Mouse (Mus musculus) liver, adult 2 months (tissue): ENCODE data around the gene Kcnk10. TPM values are rescaled to one million over a fixed set of nuclear protein-coding genes. Genes with fewer than 3 reads are reported as not detected.

ENCODE experiments used
- DNase-seq: peaks from one replicate; pipeline ENCODE4 v3.0.0-alpha.2; 2011; ENCODE audit warnings: low read depth, low spot score; ENCODE audit errors: extremely low read depth
- H3K27ac ChIP-seq: fragments of 200-500 bp; replicated peaks from 2 replicates; pipeline ENCODE4 v1.5.1; 2012; ENCODE audit warnings: low read depth, mild to moderate bottlenecking, control low read depth, inconsistent platforms, low read length; ENCODE audit not compliant: insufficient read depth
- H3K27me3 ChIP-seq: fragments of 200-500 bp; 2 replicates; pipeline ENCODE4 v1.6.1; 2012; ENCODE audit warnings: mild to moderate bottlenecking, moderate library complexity, low read length, inconsistent platforms; ENCODE audit not compliant: control insufficient read depth, insufficient read depth
- H3K36me3 ChIP-seq: fragments of 200-500 bp; 2 replicates; pipeline ENCODE4 v1.6.1; 2012; ENCODE audit warnings: low read length, inconsistent platforms; ENCODE audit not compliant: control insufficient read depth, insufficient read depth
- H3K4me1 ChIP-seq: fragments of 200-500 bp; 2 replicates; pipeline ENCODE4 v1.6.1; 2011; ENCODE audit warnings: low read length; ENCODE audit not compliant: control insufficient read depth, insufficient read depth
- H3K4me3 ChIP-seq: fragments of 200-500 bp; 2 replicates; pipeline ENCODE4 v1.5.1; 2011; ENCODE audit warnings: low read depth, mild to moderate bottlenecking, control low read depth, low read length, moderate library complexity; ENCODE audit not compliant: insufficient read depth
- H3K79me2 ChIP-seq: fragments of 200-500 bp; 2 replicates; pipeline ENCODE4 v1.6.1; 2012; ENCODE audit warnings: inconsistent platforms, mild to moderate bottlenecking, low read length, moderate library complexity; ENCODE audit not compliant: control insufficient read depth, insufficient read depth
- H3K9ac ChIP-seq: fragments of 200-500 bp; 2 replicates; pipeline ENCODE4 v1.6.1; 2012; ENCODE audit warnings: low read depth, mild to moderate bottlenecking, control low read depth, inconsistent platforms, low read length
- CTCF ChIP-seq: fragments of 200-500 bp; IDR thresholded peaks from 2 replicates; pipeline ENCODE4 v1.5.1; 2011; ENCODE audit warnings: low read depth, low read length, control low read depth
- POLR2A ChIP-seq: fragments of 200-500 bp; IDR thresholded peaks from 2 replicates; pipeline ENCODE4 v1.6.1; 2011; ENCODE audit warnings: low read length, control low read depth; ENCODE audit not compliant: insufficient read depth; ENCODE audit errors: extremely low read depth
- WGBS: fragments of 180-500 bp; shearing (Covaris S2); methylation state at CpG from one replicate; pipeline ENCODE4 v1.1.7; 2018; 5-methylcytosine and 5-hydroxymethylcytosine counted together
- polyA plus RNA-seq: library from polyadenylated mRNA; depleted of rRNA; stranded (reverse); fragments of >200 nt; gene quantifications from 2 replicates; pipeline ENCODE4 v1.2.3, GENCODE M21; 2012
- total RNA-seq: library from RNA; depleted of rRNA; stranded (reverse); fragments of >200 nt; gene quantifications from 2 replicates; pipeline ENCODE4 v1.2.3, GENCODE M21; 2014

The Kcnk10 gene
- total and polyA plus RNA-seq, 2 experiments: 0.49 to 1.1 TPM

- H3K27ac ChIP-seq: no peak overlapping the region
- H3K79me2 ChIP-seq: no peaks in the 10 kb centered on the region
- H3K27me3 ChIP-seq: no peaks in the 10 kb centered on the region
- no peak for DNase-seq
- 92% methylated on average over 7 of the region's 7 CpGs for WGBS
- peaks cover 10% of the 10 kb centered on the region for H3K4me1 ChIP-seq
- TF ChIP-seq CTCF: no peak
- no peak for TF ChIP-seq POLR2A
- no peak overlapping the region for H3K9ac ChIP-seq
- no peak overlapping the region for H3K4me3 ChIP-seq
- H3K36me3 ChIP-seq: no peaks in the 10 kb centered on the region
Measured at GRCm38 (mm10) chr12:98519866-98520567, 58.1 kb downstream of the Kcnk10 start.

DNA sequence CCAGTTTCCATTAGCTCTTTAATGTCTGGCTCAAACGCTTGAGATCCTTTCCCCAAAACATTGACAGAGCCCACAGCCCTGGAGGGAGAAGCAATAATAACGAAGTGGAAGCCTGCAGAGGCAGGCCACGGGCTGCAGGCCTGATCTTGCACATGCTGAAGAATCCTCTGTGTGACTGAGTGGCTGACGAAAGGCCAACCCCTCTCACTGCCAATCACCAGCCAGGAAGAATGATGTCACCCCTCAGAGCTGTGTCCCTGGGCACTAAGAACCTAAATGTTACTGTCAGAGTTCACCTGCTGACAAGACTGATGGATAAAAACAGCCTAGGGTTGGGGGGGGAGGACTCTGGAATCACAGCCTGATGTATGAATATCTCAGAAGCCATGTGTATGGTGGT is 72.5 kb downstream of the Kcnk10 start:
- H3K9ac ChIP-seq: no peak overlapping the region
- TF ChIP-seq POLR2A: no peak
- no peak for TF ChIP-seq CTCF
- H3K79me2 ChIP-seq: no peaks in the 10 kb centered on the region
- H3K4me3 ChIP-seq: no peak overlapping the region
- H3K27ac ChIP-seq: no peak overlapping the region
- no peak for DNase-seq
- peaks cover 9% of the 10 kb centered on the region; the same call in 1 of the 2 replicates for H3K4me1 ChIP-seq
- H3K36me3 ChIP-seq: no peaks in the 10 kb centered on the region
- 78% methylated on average over 4 of the region's 4 CpGs for WGBS
- no peaks in the 10 kb centered on the region for H3K27me3 ChIP-seq

- H3K27me3 ChIP-seq: no peaks in the 10 kb centered on the region
- H3K27ac ChIP-seq: no peak overlapping the region
- no peak overlapping the region for H3K9ac ChIP-seq
- TF ChIP-seq CTCF: no peak
- TF ChIP-seq POLR2A: no peak
- 57% methylated on average over 11 of the region's 11 CpGs for WGBS
- no peaks in the 10 kb centered on the region for H3K79me2 ChIP-seq
- peaks cover 9% of the 10 kb centered on the region; the same call in 1 of the 2 replicates for H3K4me1 ChIP-seq
- H3K4me3 ChIP-seq: no peak overlapping the region
- no peaks in the 10 kb centered on the region for H3K36me3 ChIP-seq
- DNase-seq: peak; percentile 88
Measured at GRCm38 (mm10) chr12:98501528-98502280, 76.4 kb downstream of the Kcnk10 start.

GRCm38 (mm10) chr12:98501045-98501444 is 77.1 kb downstream of the Kcnk10 start:
- Histone ChIP-seq H3K27ac (no peak overlapping the region), H3K4me1 (peaks cover 9% of the 10 kb centered on the region; the same call in 1 of the 2 replicates), H3K4me3 (no peak overlapping the region), H3K27me3 (no peaks in the 10 kb centered on the region), H3K79me2 (no peaks in the 10 kb centered on the region), H3K36me3 (no peaks in the 10 kb centered on the region), H3K9ac (no peak overlapping the region)
- DNase-seq: no peak
- WGBS: 94% methylated on average over 4 of the region's 4 CpGs
- no peak for TF ChIP-seq CTCF
- no peak for TF ChIP-seq POLR2A

DNA sequence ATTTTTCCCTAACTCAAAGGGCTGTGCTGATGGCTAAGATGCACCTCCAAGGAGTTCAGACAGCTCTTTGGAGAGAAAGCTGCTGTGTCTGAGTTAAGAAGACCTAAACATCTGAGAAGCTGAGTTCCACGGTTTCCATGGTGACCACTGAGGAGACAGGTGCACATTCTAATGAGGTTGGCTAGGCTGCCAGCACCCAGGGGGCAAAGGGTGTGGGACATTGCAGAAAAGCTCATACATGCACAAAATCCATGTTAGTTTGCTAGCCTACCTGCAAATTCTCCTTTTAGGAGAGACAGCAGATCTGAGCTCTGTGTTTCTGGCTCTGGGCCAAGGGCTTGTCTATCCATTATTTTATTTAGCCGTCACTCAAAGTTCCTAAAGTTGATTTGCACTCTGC is 96.7 kb downstream of the Kcnk10 start:
- no peak for DNase-seq
- Histone ChIP-seq H3K27me3 (no peaks in the 10 kb centered on the region), H3K27ac (no peak overlapping the region), H3K36me3 (no peaks in the 10 kb centered on the region), H3K79me2 (no peaks in the 10 kb centered on the region), H3K9ac (no peak overlapping the region), H3K4me3 (no peak overlapping the region), H3K4me1 (no peaks in the 10 kb centered on the region)
- no peak for TF ChIP-seq CTCF
- TF ChIP-seq POLR2A: no peak
- WGBS: 79% methylated on average over 2 of the region's 2 CpGs

DNA sequence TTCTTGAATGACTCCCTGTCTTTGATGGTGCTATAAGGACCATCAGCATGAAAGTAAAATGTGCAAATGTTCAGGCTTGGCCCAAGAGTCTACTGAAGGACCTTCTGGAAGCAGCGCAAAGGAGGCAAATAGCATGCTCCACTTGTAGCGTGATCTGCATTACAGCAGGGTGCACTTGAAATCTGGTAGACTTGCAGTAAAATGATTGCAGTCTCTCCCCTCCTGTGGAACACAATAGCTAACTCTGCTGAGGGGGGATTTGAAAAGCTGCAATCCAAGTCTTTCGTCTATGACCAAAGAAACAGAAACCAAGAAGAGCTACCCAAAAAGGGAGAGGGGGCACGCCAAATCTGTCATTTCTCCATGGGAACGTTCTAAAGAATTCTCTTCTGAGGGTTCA is 97.1 kb downstream of the Kcnk10 start:
- no peaks in the 10 kb centered on the region for H3K79me2 ChIP-seq
- H3K4me1 ChIP-seq: no peaks in the 10 kb centered on the region
- H3K36me3 ChIP-seq: no peaks in the 10 kb centered on the region
- no peak overlapping the region for H3K9ac ChIP-seq
- H3K4me3 ChIP-seq: no peak overlapping the region
- WGBS: 86% methylated on average over 5 of the region's 5 CpGs
- H3K27me3 ChIP-seq: no peaks in the 10 kb centered on the region
- H3K27ac ChIP-seq: no peak overlapping the region
- DNase-seq: no peak
- TF ChIP-seq POLR2A (no peak), CTCF (no peak)
